Mouse (Mus musculus): ENCODE measurements around the gene Pola1.

The Pola1 gene

GRCm38 (mm10) chrX:93631657-93632449 lies at the start of gene Pola1:
Gene Pola1 (minus strand): TSS chrX:93632155.
- DNase-seq (ENCODE audit: low read depth): peak; percentile 92

GRCm38 (mm10) chrX:93676228-93676627 lies 44.3 kb upstream of the Pola1 start:
- peak; percentile 1 for DNase-seq (ENCODE audit: low read depth)

GRCm38 (mm10) chrX:93674836-93675795 lies 43.2 kb upstream of the Pola1 start:
- DNase-seq (ENCODE audit: low read depth): peak; percentile 80

GRCm38 (mm10) chrX:93674432-93674831 lies 42.5 kb upstream of the Pola1 start:
- peak; percentile 6 for DNase-seq (ENCODE audit: low read depth)

- DNase-seq (ENCODE audit: low read depth): peak; percentile 42
Observed at GRCm38 (mm10) chrX:93664787-93665186, 32.8 kb upstream of the Pola1 start.

DNA sequence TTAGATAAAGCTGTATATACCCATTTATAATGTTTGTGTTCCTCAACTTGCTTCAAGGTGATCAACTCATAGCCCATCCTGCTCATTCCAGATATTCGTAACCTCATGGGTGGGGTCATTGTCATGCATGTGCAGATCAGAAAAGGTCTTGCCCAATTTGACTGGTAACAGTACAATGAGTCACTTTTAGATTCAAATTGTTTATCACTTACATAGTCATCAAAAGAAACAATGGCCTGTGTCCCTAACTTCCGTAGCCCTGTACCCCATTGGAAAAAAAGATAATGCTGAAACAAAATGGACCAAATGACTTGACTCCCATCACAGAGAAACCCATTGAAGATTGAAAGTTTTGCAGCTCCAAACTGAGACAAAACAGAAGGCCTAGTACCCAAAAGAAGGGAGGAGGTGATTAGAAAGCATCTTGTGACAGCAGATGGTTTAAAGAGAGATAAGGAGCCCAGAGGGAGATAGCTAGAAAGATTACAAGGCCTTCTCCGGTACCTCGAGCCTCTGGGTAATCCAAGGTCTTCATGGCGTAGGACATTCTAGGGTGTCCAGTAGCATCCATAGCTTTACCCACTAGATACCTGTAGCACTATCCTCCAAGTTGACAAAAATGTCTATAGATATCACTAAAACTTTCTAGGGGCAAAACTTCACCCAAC lies 32.1 kb upstream of the Pola1 start:
- DNase-seq (ENCODE audit: low read depth): no peak

GRCm38 (mm10) chrX:93655153-93655552 lies 23.2 kb upstream of the Pola1 start:
- no peak for DNase-seq (ENCODE audit: low read depth)

DNA sequence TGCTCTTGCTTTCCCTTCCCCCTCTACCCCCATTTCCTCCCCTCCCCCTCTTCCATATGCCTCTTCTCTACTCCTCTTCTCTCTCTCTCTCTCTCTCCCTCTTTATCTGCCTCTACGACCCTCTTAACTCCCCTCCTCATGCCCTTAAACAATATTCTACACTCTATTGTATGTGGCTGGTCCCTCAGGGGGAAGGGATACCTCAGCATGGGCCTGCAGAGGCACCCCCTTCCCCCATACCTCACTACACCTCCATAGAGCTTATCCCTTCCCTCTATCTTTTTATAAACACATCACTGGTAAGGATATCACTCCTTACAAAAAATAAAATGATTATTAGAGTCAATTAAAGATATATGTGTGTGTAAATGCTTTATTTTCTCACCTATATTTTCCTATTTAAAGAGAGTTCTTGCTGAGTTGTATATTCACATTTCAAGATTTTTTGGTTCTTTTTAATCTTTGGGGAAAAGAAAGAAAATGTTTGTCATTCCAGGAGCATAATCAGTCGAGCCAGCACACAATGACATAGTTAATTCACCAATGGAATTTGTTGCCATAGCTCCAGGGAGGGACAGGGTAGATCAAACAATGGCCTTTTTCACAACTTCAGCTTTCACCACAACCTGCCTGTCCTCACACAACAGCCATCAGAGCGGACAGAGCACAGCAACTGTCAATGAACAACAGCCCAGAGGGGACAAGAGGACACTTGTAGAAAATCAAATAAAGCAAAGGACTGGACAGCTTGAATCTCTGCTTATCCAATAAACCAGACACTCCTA lies 22.5 kb upstream of the Pola1 start, which contains the start of gene Pcyt1b:
TSS of gene Pcyt1b (plus strand) at position 646 of the 785 bp plus-strand sequence.
- no peak for DNase-seq (ENCODE audit: low read depth)

GRCm38 (mm10) chrX:93650738-93651137 lies 18.8 kb upstream of the Pola1 start:
- no peak for DNase-seq (ENCODE audit: low read depth)

- DNase-seq (ENCODE audit: low read depth): no peak
Observed at GRCm38 (mm10) chrX:93644022-93644421, 12.1 kb upstream of the Pola1 start.

DNA sequence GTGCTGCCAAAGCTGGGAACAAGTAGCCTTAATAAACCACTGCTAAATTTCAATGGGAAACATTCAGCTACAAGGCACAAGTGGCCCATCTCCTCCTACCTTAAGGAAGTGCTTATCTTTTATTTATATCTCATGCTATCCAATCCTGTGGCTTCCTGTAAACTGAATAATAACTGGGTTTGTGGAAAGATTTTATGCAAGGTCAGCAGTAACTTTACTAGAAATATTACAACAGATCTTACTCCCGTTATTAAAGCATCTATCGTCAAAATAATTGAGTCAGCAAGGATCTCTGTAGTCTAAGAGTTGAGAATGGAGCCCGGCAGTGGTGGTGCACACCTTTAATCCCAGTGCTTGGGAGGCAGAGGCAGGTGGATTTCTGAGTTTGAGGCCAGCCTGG lies 11.6 kb upstream of the Pola1 start:
- DNase-seq (ENCODE audit: low read depth): no peak

DNA sequence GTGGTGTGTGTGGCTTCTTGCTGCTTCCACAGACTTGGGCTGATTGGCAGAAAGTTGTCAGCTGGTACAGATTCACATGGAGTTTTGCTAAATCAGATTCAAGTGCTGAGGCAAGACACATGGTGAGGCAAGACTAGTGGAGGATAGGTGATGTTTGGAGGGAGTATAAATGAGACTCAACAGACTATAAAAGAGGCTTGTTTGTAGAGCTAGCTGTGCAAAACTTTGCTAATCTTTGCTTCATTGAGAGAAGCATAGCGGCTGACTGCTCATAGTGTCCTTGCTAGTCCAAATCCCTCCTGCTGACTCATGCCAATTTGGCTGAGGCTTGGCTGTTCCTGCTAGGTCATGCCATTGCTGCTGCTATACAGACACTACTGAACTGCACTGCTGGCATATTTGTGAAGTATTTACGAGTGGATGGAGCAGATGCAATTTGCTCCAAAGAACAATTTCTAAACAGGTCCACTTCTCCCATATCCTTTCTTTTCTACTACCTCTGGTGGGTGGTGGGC lies 3.0 kb upstream of the Pola1 start:
- DNase-seq (ENCODE audit: low read depth): peak; percentile 59

DNA sequence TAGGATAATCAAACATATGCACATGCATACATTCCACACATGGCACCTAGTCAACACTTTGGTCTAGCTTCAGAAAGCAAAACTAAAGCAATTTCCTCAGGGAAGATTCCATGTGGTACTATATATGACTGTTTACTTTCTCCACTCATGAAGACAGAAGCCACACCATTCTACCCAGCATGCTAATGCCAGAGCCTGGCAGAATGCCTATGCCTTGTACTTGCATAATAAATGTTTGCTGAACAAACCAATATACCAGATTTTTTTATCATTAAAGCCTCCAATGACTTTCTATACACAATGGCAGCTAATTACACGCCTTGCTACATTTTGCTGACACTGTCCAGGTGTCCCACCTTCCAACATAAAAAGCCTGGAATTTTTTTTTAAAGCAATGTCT lies 1.7 kb downstream of the Pola1 start:
- DNase-seq (ENCODE audit: low read depth): peak; percentile 53

DNA sequence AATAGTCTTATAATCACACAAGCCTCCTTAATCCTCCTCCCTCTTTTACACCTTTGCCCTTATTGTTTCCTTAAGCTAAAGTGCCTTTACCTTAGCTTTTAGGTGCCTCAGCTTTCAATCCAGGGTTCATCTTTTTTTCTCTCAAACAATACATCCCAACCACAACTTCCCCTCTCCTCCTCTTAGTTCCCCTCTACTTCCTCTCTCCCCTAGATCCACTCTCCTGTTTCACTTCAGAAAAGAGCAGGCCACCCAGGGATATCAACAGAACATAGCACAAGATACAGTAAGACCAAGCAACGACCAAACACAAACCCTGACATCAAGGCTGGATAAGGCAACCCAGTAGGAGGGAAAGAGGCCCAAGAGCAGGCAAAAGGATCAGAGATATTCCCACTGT lies 29.7 kb downstream of the Pola1 start:
- no peak for DNase-seq (ENCODE audit: low read depth)

- no peak for DNase-seq (ENCODE audit: low read depth)
Observed at GRCm38 (mm10) chrX:93594283-93594682, 37.7 kb downstream of the Pola1 start.

DNA sequence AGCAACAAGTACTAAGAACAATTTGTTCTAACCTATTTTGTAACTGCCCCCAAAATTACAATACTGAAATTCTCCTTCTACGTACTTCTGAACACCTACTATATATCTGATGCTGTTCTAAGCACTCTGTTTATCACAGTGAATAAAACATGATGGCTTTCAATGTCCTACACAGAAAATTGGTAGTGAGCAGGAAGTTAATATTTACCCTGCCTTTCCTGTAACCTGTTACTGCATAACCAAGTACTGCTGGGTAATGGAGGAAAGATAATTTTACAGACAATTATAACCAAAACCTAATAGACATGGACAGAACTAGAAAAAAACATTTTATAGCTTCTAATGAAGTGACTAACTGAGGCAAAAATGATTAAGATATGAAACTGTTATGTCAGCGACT lies 51.0 kb downstream of the Pola1 start:
- DNase-seq (ENCODE audit: low read depth): no peak

- DNase-seq (ENCODE audit: low read depth): peak; percentile 44
Observed at GRCm38 (mm10) chrX:93557171-93557570, 74.8 kb downstream of the Pola1 start.

GRCm38 (mm10) chrX:93539779-93540178 lies 92.2 kb downstream of the Pola1 start:
- no peak for DNase-seq (ENCODE audit: low read depth)

- no peak for DNase-seq (ENCODE audit: low read depth)
Observed at GRCm38 (mm10) chrX:93502865-93503353, 129.0 kb downstream of the Pola1 start.

DNA sequence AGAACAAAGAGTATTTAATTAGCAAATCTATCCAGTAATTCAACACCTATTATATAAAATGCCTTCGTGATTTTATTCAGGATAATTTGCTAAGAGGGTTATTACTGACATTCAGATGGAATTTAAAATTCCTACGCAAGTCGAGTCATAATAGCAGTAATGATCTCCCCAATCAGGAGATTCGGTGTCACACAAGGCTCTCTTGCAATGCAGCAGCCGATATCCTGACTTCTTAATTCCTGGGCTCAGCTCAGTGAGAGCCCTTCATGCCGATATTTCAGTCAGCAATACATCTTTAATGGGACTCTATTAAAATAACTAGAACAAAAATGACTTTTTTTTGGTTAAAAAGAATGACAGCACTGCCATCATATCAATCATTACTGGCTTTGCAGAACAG lies 134.4 kb downstream of the Pola1 start:
- DNase-seq (ENCODE audit: low read depth): no peak

DNA sequence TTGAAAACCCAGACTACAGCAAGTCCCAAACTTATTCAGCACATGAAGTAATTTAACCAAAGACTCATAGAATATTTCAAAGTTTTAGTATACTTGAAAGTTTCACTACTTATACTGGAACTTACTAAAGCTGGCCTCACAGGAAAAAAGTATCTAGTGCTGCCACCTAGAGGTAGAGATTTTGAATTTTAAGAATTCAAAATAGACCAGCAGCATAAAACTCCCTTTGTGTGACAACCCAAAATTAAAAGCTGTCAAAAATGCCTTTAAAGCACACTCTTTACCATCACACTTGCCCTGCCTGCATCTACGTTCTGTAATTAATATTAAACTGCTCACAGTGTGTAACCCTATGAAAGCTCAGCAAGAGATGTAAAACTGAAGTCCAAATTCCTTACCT lies 166.2 kb downstream of the Pola1 start:
- peak; percentile 58 for DNase-seq (ENCODE audit: low read depth)
